Mouse (Mus musculus): ENCODE measurements around the gene Kndc1.

The Kndc1 gene

GRCm38 (mm10) chr7:139894655-139895557, at the start of gene Kndc1:
TSS of gene Kndc1 (plus strand) at chr7:139894696.
- no peak for DNase-seq (ENCODE audit: low read depth, low spot score)

GRCm38 (mm10) chr7:139845101-139845500, 49.4 kb upstream of the Kndc1 start:
- DNase-seq (ENCODE audit: low read depth, low spot score): no peak

GRCm38 (mm10) chr7:139850152-139850551, 44.3 kb upstream of the Kndc1 start:
- DNase-seq (ENCODE audit: low read depth, low spot score): no peak

- no peak for DNase-seq (ENCODE audit: low read depth, low spot score)
Measured at GRCm38 (mm10) chr7:139850677-139851076, 43.8 kb upstream of the Kndc1 start.

GRCm38 (mm10) chr7:139851098-139851497, 43.4 kb upstream of the Kndc1 start:
- no peak for DNase-seq (ENCODE audit: low read depth, low spot score)

GRCm38 (mm10) chr7:139855261-139855660, 39.2 kb upstream of the Kndc1 start:
- DNase-seq (ENCODE audit: low read depth, low spot score): no peak

- DNase-seq (ENCODE audit: low read depth, low spot score): peak; percentile 11
Measured at GRCm38 (mm10) chr7:139861411-139861810, 33.1 kb upstream of the Kndc1 start.

GRCm38 (mm10) chr7:139863076-139863475, 31.4 kb upstream of the Kndc1 start:
- no peak for DNase-seq (ENCODE audit: low read depth, low spot score)

- no peak for DNase-seq (ENCODE audit: low read depth, low spot score)
Measured at GRCm38 (mm10) chr7:139864253-139864652, 30.2 kb upstream of the Kndc1 start.

- DNase-seq (ENCODE audit: low read depth, low spot score): no peak
Measured at GRCm38 (mm10) chr7:139864871-139865270, 29.6 kb upstream of the Kndc1 start.

GRCm38 (mm10) chr7:139871014-139871413, 23.5 kb upstream of the Kndc1 start:
- no peak for DNase-seq (ENCODE audit: low read depth, low spot score)

GRCm38 (mm10) chr7:139877167-139877792, 17.2 kb upstream of the Kndc1 start:
- DNase-seq (ENCODE audit: low read depth, low spot score): no peak

- no peak for DNase-seq (ENCODE audit: low read depth, low spot score)
Measured at GRCm38 (mm10) chr7:139878122-139878521, 16.4 kb upstream of the Kndc1 start.

GRCm38 (mm10) chr7:139878621-139879020, 15.9 kb upstream of the Kndc1 start:
- DNase-seq (ENCODE audit: low read depth, low spot score): no peak

GRCm38 (mm10) chr7:139883545-139883944, 11.0 kb upstream of the Kndc1 start:
- DNase-seq (ENCODE audit: low read depth, low spot score): no peak

GRCm38 (mm10) chr7:139891779-139892178, 2.7 kb upstream of the Kndc1 start:
- no peak for DNase-seq (ENCODE audit: low read depth, low spot score)

GRCm38 (mm10) chr7:139896271-139896670, 1.8 kb downstream of the Kndc1 start:
- DNase-seq (ENCODE audit: low read depth, low spot score): no peak

- no peak for DNase-seq (ENCODE audit: low read depth, low spot score)
Measured at GRCm38 (mm10) chr7:139896796-139897195, 2.3 kb downstream of the Kndc1 start.

GRCm38 (mm10) chr7:139898606-139899005, 4.1 kb downstream of the Kndc1 start:
- no peak for DNase-seq (ENCODE audit: low read depth, low spot score)

GRCm38 (mm10) chr7:139899505-139899904, 5.0 kb downstream of the Kndc1 start:
- DNase-seq (ENCODE audit: low read depth, low spot score): no peak

- DNase-seq (ENCODE audit: low read depth, low spot score): no peak
Measured at GRCm38 (mm10) chr7:139900456-139900855, 6.0 kb downstream of the Kndc1 start.

GRCm38 (mm10) chr7:139900896-139901295, 6.4 kb downstream of the Kndc1 start:
- no peak for DNase-seq (ENCODE audit: low read depth, low spot score)

- no peak for DNase-seq (ENCODE audit: low read depth, low spot score)
Measured at GRCm38 (mm10) chr7:139901981-139902380, 7.5 kb downstream of the Kndc1 start.
